Mouse (Mus musculus): ENCODE measurements at regions not wholly inside any gene's neighbourhood (a gene's known extent, or its start where the extent isn't known, plus 50 kb on each side); places are given as distances from the start of the nearest gene placed in this dataset.

DNA sequence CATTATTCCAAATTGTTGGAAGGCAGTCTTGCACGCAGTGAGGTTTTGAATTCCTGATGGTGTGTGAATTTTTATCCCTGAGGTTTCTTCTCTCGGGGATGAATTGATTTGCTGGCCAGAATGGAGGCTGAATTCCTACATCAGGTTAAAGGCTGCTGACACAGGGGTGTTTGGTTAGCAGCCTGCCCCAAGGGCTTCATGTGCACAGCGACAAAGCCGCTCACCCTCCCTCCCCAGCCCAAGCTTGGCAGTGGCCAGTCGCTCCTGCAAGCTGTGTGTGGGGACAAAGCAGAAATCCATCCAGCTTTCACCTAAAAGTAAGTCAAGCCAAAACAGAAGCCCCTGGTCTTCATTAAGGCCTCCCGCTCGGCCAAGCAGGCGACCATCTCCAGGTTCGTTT is 151.4 kb upstream of the Eomes start:
- no peak for DNase-seq

DNA sequence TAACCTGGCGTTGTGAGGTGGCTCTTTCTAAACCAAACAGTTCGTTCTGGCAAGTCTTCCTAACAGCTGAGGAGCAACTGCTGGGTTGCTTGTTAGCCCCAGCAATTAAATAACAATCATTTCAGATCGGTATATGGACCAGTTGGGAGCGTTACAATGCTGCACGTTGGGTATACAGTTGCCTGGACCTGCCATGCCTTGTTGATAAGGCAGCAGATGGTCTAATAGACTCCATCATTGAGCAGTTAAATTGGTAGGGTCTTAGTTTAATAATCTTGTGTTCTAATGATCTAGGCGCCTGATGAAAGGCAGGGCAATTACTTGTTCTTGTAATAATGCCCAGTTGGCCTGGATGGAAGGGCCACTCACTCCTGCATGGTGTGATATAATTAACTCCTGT is 150.1 kb upstream of the Eomes start:
- no peak for DNase-seq

- DNase-seq: no peak
Observed at GRCm38 (mm10) chr9:118341401-118341800, 136.6 kb upstream of the Eomes start.

DNA sequence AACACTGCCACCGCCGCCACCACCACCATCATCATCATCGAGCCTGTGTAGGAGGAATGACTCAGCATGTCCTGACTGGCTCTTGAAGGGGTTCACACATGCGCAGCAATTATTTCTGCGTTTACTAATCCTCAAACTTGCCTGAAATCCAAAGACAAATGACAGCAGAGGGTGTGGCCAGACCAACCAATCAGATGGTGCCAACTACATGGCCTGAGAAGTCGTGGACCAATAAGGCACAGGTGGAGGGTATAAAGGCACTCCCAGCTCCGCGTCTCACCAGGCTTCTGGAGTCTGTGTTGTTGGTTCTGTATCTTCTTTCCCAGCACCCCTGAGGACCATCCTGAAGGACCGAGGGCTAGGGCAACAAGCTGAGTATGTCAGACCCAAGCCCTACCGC is 123.1 kb upstream of the Eomes start:
- DNase-seq: no peak

DNA sequence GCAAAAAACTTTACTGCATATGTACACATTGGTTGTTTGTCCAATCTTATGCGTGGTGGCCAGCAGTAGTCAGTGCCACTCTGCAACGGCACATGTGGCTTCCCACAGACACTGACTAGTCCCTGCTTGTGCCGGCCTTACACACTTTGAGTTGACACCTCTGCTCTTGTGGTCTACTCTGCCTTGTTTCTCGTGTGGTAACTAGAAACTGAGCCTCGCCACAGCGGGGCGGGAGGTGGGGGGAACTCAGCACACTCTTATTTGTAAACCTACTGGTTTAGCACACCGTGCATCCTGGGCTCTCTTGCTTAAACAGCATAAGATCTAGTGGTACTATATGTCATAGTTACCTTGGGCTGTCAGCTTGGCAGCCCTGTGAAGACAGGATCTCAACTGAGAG is 120.6 kb upstream of the Eomes start:
- no peak for DNase-seq

DNA sequence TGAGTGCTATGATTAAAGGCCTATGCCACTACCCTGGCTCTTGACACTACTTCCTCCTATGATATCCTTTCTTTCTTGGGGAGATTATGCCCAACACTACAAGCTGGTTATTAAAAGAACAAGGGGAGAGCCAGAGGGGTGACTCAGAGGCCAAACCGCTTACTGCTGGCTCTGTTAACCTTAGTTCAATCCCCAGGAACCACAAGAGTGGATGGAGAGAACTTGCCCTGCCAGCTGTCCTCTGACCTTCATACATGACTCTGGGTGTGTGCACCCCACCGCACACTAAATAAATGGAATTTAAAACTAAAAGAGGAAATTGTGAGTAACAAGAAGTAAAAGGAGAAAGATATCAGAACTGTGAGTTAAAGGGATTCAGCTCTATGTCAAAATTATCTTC is 114.1 kb upstream of the Eomes start:
- no peak for DNase-seq

DNA sequence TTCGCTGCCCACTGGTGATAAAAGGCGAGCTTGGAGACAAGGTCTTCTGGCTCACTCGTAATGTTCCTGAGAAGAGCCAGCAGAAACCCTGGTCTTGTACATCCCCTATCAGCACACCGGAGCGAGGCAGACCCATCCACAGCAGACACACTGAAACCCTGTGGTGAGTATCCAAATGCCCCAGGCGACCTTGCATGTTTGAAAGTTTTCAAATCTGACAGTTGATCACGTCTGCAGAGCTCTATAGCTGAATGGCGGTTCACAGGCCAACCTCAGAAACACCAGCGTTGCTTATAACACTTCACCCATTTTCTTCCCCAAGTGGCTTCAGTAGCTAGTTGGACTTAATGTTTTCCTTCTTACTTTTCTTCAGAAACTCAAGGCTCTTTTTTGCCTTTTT is 112.6 kb upstream of the Eomes start:
- no peak for DNase-seq

- DNase-seq: no peak
Observed at GRCm38 (mm10) chr9:118367314-118367713, 110.7 kb upstream of the Eomes start.

- DNase-seq: no peak
Observed at GRCm38 (mm10) chr9:118370581-118370980, 107.4 kb upstream of the Eomes start.

DNA sequence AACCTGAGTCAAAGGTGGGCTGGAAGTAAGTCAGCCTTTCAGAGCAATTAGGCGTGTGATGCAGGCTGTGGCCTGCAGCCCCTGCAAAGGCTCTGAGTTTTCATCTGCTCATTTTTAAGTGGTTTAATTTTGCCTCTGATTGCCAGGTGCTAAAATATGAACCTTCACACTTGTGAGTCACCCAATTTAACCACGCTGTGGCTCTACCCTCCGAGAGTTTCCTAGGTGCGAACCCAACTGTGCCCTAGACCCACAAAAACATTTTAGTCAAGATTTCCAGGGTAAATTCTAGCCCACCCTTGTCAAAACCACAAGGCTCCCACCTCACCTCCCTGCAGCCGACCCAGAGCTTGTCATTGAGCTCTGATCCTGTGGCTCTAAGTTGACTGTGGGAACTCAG is 103.3 kb upstream of the Eomes start:
- DNase-seq: no peak

DNA sequence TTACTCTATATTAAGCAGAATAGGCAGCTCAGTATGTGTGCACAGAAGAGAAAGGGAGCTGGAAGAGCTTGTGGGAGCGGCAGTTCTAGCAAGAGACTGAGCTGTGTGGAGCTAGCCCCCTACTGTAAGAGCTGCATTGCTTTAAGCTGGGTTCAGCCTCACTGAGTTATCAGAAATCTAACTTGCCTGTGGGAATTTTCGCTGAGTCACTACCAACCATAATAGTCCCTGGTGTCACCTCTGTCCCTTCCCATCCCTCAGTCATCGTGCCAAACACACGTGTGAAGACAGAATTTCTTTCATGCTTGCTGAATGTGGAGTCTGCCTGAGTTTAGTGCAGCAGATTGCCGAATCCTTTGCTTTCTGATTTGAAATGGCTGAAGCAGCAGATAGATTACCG is 99.0 kb upstream of the Eomes start:
- DNase-seq: no peak

GRCm38 (mm10) chr9:118382532-118382931 is 95.5 kb upstream of the Eomes start:
- DNase-seq: no peak

DNA sequence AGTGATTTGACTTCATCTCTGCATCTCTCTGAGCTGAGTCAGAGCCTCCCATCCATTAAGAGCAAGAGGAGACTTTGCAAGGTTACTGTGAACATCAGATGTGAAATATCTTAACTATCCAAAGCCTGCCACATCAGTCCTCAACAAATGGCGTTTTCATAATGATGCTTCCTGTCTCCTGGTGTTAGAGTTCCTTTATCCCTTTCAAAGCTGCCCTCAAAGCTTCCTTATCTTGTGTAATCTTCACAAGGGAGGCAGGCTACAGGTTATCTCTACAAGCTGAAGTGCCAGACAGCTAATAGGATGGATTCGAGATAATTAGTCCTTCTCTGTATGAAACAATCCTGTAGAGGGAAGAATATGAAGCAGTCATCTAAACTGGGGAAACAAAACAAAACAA is 93.4 kb upstream of the Eomes start:
- no peak for DNase-seq

GRCm38 (mm10) chr9:118387631-118388030 is 90.4 kb upstream of the Eomes start:
- DNase-seq: no peak

DNA sequence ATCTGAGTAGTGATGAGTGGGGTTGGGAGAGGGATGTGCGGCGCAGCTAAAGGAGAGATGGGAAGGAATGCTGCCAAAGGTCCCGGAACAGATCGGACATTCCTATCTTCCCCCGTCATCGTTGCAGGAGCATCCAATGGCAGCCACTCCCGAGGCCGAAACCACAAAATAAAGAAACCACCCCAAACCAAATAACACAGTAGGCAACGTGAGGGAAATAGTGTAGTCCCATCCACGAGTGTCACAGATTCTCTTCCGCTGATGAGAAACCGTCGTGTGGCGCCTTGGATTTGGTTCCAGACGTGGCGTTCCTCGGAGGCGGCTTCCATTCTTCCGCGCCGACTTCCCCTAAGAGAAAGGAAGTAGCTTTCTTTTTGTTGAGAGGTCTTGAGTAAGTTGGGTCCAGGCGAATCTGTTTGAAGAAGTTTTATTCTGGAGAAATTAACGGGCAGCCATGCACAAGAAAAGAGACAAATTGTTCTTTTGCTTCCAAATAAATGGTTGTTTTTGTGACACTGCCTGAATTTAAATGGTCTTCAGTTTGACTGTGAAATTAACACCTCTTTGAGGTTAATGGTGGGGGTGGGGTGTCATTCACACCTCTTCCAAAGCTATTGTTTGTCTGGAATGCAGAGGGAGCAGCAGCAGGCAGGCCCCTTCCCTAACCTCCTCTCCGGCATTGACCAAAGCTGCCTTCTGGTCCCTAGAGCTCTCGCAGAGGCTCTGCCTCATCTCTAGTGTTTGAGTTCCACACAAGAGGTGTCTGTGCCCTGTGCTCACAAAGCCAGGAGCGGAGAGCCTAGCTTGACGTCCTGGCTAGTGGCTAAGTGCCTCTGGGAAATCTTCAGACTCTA is 88.3 kb upstream of the Eomes start:
- DNase-seq: no peak

- DNase-seq: no peak
Observed at GRCm38 (mm10) chr9:118390679-118391078, 87.3 kb upstream of the Eomes start.

DNA sequence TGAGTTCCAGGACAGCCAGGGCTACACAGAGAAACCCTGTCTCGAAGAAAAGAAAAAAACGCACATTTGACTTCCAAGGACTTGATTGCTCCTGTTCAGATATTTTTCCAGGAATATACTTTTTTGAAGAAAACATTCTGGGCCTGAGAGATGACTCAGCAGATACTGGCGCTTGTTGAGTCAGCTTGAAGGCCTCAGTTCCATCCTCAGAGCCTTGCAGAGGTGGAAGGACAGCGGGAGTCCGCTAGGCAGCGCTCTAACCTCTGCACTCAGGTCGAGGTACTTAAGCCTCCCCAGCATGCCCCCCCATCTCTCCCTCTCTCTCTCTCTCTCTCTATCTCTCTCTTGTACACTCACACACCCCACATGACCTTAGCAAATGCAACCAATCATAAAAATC is 86.3 kb upstream of the Eomes start:
- peak; percentile 5 for DNase-seq

DNA sequence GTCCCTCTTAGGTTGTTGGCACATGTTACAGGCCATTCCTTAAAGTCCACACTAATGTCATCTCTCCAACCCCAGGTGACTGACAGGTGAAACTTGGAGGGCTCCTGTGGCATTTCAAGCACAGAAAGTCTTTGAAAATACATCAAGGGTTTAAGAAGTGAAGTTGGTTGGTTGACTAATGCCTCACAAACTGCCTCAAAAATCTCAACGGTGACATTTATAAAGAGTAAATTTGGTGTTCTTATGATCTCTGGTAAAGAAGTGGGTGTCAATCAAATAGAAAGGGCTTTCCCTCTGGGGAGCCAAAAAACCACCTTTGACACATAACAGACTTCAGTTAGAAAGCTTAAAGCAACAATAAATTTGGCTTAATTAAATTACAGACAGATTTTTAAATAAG is 85.2 kb upstream of the Eomes start:
- DNase-seq: no peak

GRCm38 (mm10) chr9:118393567-118393966 is 84.4 kb upstream of the Eomes start:
- no peak for DNase-seq

DNA sequence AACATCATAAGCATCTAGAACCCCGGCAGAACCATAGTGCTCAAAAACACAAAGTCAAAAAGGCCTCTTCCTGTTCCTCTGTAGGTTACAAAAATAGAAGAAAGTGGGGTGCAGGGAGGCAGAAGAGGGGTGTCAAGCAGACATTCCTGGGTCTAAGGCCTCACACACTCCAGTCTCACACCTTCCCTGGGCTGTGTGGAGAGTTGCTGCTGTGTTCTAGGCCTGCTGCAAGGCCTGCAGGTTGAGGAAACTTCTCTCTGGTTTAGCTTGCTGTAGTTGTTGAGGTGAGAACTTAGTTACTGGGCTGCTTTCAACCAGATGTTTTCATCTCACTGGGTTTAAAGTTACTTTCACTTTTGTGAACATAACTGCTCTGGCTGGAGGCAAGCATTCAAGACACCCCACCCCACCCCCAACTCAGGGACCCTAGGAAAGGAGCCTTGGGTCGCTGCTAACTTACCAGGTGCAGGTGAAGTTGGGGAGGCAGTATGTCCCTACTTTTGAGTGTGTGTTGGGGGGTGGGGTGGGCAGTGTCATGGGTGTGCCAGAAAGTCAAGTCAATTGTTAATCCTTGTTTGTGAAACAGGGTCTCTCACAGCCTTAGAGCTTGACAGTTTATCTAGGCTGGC is 81.5 kb upstream of the Eomes start:
- no peak for DNase-seq

- no peak for DNase-seq
Observed at GRCm38 (mm10) chr9:118400520-118400919, 77.5 kb upstream of the Eomes start.

DNA sequence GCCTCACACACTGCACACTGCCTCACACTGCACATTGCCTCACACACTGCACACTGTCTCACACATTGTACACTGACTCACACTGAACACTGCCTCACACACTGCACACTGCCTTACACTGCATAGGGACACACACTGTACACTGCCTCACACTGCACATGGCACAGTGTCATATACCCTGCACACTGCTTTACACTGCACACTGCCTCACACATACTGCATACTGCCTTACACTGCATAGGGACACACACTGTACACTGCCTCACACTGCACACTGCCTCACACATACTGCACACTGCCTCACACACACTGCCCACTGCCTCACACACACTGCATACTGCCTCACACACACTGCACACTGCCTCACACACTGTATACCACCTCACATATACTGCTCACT is 76.8 kb upstream of the Eomes start:
- no peak for DNase-seq

GRCm38 (mm10) chr9:118404867-118405266 is 73.1 kb upstream of the Eomes start:
- no peak for DNase-seq

DNA sequence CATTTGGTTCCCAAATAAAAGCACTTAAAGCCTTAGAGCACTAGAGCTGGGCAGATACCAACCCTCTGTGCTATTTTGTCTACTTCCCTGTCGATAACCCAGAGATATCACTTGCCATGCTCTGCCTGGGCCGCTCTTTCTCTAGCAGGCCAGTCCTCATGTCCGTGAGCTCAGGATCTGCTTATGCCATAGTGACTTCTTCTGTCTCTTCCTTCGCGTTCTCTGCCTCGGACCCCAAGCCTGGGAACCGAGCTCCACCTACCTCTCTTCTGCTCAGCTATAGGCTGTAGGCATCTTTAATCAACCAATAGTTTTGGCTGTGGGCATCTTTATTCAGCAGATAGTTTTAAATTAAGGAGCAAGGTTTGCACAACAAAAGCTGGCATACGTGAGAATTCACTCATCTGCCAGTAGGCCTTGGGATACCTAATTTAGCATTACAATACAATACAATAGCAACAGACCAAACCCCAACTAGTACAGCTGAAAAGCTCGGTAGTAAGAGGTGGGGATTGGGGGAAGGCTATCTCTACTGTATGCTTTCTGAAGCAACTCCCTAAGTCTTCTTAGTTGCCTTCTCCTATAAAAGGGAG is 72.0 kb upstream of the Eomes start:
- DNase-seq: no peak

Data from adrenal gland, postnatal 25 days (tissue).